ENCODE assay signal across 22 mouse cellular contexts in genomic region chr8:128002806-128003205, GRCm38 (mm10).
"Had no signal": no experiment of that assay in that cellular context is flagged by ENCODE, and none has a peak within 500 bp of the region (broad histone marks: within the 10 kb centered on the region; RNA-seq: fewer than 3 reads in every experiment).

No protein-coding gene starts in this region.

- H3K4me3 ChIP-seq: heart, embryonic 13.5 days; heart, embryonic 15.5 days; hindbrain, embryonic 13.5 days; hindbrain, embryonic 15.5 days; intestine, embryonic 15.5 days; layer of hippocampus, adult 2 months; left cerebral cortex, adult 2 months; limb, embryonic 13.5 days; limb, embryonic 15.5 days; liver, embryonic 12.5 days had no signal

- H3K27me3 ChIP-seq: heart, embryonic 13.5 days; heart, embryonic 15.5 days; hindbrain, embryonic 13.5 days; hindbrain, embryonic 15.5 days; intestine, embryonic 15.5 days; limb, embryonic 13.5 days; limb, embryonic 15.5 days; liver, embryonic 12.5 days had no signal

- H3K36me3 ChIP-seq: heart, embryonic 13.5 days; heart, embryonic 15.5 days; hindbrain, embryonic 13.5 days; hindbrain, embryonic 15.5 days; intestine, embryonic 15.5 days; limb, embryonic 13.5 days; limb, embryonic 15.5 days; liver, embryonic 12.5 days had no signal

- H3K4me1 ChIP-seq: liver, embryonic 12.5 days had no signal

- H3K27ac ChIP-seq: heart, embryonic 13.5 days; heart, embryonic 15.5 days; hindbrain, embryonic 13.5 days; hindbrain, embryonic 15.5 days; hindbrain, postnatal 0 days; intestine, embryonic 15.5 days; left cerebral cortex, adult 2 months; limb, embryonic 13.5 days; limb, embryonic 15.5 days; liver, embryonic 12.5 days; liver, embryonic 14.5 days had no signal

- H3K9me3 ChIP-seq: heart, embryonic 13.5 days; heart, embryonic 15.5 days; hindbrain, embryonic 13.5 days; hindbrain, embryonic 15.5 days; intestine, embryonic 15.5 days; limb, embryonic 13.5 days; limb, embryonic 15.5 days; liver, embryonic 12.5 days had no signal

- DNase-seq: gastrocnemius, postnatal 14 days; gastrocnemius, postnatal 36 days; heart, adult 11 months; heart, postnatal 14 days; heart, postnatal 36 days; kidney, adult 18-20 months; kidney, adult 8-10 months; kidney, postnatal 10 days; kidney, postnatal 25 days; kidney, postnatal 4 days had no signal
